Mouse (Mus musculus): ENCODE results near the gene Krt17.
"Not testable (repeated sequence)": the region's sequence is repeated elsewhere in the genome, so short reads cannot be mapped to it uniquely, and the experiment has no call there.

Gene Krt17

DNA sequence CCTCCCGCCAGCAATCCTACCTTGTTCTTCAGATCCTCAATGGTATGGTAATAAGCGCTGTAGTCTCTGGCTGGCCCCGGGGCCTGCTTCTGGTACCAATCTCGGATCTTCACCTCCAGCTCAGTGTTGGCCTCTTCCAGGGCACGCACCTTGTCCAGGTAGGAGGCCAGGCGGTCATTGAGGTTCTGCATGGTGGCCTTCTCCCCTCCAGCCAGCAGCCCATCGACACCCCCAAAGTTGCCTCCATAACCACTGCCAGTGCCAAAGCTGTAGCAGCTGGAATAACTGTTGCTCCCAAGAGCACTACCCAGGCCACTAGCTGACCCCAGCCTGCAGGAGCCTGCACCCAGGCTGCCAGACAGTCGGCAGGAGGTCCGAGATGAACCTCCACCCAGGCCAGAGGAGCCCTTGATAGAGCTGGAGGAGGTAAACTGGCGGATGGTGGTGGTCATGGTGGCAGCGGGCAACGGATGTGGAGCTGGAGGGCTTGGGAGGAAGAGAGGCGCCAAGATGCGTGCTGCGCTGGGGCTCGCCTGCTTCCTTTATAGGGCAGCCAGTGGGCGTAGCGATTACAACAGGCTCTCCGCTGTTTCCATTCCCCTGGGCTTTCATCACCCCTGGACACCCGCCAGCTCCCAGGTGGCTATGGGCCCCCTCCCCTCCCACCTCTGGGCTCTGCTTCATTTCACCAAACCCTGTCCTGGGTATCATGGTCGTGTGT lies at the start of gene Krt17:
TSS of gene Krt17 (minus strand) at position 516 of the 721 bp plus-strand sequence.
- no peak for DNase-seq (ENCODE audit: low spot score)

DNA sequence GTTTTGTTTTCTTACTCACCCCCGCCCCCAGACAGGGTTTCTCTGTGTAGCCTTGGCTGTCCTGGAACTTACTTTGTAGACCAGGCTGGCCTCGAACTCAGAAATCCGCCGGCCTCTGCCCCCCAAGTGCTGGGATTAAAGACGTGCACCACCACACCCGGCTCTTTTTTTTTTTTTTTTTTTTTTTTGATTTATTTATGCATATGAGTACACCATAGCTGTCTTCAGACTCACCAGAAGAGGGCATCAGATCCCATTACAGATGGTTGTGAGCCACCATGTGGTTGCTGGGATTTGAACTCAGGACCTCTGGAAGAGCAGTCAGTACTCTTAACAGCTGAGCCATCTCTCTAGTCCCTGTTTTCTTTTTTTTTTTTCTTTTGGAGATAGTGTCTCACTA lies 47.8 kb upstream of the Krt17 start:
- not testable (repeated sequence) for DNase-seq (ENCODE audit: low spot score)

DNA sequence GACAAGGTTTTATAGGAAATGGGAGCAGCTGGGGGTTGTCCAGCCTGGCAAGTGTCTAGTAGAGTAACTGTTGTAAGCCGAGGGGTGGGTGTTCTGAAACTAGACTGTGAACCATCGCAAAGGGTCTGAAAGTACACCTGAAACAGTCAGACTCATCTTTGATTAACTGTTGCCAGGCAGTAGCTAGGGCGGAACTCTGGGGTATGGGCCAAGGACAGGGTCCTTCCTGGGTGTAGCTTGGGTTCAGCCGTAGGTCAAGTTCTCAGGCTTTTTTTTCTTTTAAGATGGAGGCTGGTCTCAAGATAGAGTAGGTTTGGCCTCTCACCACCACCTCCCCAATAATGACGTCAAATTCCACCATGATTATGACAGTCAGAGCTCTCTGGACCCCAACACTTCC lies 47.1 kb upstream of the Krt17 start:
- DNase-seq (ENCODE audit: low spot score): no peak

DNA sequence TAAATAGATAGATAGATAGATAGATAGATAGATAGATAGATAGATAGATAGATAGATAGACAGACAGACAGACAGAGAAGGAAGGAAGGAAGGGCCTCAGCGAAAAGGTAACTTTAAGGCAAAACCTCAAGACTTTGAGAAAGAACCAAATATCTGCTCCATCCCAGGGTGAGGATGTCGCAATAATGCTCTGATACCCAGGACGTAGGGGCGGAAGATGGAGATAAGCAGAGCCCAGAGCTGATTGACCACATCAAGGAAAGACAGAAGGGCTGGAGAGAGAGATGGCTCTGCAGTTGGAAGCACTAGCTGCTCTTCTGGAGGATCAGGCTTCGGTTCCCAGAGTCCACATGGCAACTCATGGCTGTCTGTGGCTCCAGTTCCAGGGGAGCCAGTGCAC lies 40.5 kb upstream of the Krt17 start:
- no peak for DNase-seq (ENCODE audit: low spot score)

DNA sequence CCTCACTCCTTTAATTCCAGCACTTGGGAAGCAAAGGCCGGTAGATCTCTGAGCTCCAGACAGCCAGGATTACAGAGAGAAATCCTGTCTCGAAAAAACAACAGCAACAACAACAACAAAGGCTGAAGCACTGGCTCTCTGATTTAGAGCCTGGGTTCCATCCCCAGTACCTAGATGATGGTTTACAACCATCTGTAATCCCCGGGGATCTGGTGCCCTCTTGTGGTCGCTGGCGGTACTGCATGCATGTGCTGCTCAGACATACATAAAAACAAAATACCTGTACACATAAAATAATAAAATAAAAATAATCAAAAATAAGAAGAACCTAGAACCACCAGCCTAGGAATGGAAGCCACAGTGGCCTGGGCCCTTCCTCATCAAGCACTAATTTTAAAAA lies 39.5 kb upstream of the Krt17 start:
- DNase-seq (ENCODE audit: low spot score): no peak

DNA sequence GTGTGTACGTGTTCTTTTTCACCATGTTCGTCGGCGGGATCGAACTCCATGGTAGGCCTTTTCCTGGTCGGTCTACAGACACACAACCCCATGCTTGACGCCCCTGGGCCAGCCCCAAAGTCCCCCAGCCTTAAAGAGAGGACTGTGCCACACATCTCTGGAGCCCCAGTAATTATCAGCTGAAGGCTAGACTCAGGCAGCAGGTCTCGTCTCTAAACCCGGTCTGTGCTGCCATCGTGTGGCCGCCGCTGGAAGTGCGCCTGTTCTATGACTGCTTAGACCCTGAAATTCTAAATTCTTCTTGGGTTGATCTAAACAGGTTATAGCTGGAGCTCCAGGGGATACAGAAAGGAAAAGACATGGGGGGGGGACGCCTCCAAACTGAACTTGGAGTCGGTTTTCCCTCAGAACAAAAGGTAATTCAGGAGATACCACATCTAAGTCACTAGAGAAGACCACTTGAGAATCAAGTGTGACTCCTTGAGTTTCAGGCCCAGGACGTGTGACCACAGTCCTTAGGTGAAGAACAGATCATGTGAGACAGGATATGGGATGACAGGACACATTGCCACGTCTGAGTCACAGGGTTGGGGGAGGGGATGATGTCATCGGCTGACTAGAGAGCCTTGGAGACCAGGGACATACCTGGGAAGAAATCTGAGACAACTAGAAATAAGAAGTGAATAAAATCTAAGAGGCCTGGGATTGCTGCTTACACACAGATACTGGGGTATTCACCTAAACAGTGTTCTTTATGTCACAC lies 37.6 kb upstream of the Krt17 start:
- DNase-seq (ENCODE audit: low spot score): no peak

- DNase-seq (ENCODE audit: low spot score): no peak
These were observed 37.0 kb upstream of the Krt17 start for GRCm38 (mm10) chr11:100297801-100298200.

GRCm38 (mm10) chr11:100295308-100295707 lies 34.5 kb upstream of the Krt17 start:
- peak; percentile 41 for DNase-seq (ENCODE audit: low spot score)

- DNase-seq (ENCODE audit: low spot score): no peak
These were observed 32.1 kb upstream of the Krt17 start for GRCm38 (mm10) chr11:100292884-100293283.

GRCm38 (mm10) chr11:100290235-100290634 lies 29.4 kb upstream of the Krt17 start:
- no peak for DNase-seq (ENCODE audit: low spot score)

DNA sequence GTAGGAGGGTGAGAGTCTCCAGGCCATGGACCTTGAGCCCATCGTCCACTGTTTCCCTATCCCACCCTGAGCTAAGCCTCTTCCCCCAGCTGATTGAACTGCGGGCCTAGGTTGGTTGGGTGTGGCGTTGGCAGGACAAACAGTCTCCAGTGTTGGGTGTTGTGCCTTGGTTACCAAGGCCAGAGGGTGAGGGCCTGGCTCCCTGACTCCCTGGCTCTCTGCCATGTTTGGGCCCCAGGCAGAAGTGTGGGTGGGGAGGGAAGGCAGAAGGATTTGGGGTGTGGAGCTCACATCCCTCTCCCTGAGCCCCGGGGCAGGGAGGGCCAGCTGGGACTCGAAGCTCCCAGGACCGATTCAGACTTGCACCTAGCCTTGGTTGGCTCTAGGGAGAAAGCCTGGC lies 28.1 kb upstream of the Krt17 start:
- peak; percentile 73 for DNase-seq (ENCODE audit: low spot score)

GRCm38 (mm10) chr11:100287024-100287423 lies 26.2 kb upstream of the Krt17 start:
- DNase-seq (ENCODE audit: low spot score): peak; percentile 62

DNA sequence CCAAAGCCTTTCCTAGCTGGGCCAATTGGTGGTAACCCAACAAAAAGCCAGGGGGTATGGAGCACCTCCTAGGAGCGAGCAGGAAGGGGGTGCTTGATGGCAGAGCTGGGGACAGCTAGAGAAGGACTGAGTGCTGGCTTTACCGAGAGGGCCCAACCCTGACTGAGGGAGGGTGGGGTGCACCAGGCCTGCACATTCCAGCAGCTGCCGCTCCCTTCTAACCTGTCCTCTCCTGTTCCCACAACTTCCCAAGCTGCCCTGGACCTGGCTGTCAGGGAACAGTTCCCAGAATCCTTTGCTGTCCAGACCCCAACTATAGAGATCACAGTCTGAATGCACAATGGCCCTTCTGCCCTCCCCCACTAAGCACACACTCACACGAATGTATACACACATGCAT lies 24.2 kb upstream of the Krt17 start:
- no peak for DNase-seq (ENCODE audit: low spot score)

- DNase-seq (ENCODE audit: low spot score): peak; percentile 36
These were observed 21.7 kb upstream of the Krt17 start for GRCm38 (mm10) chr11:100282549-100282948.

DNA sequence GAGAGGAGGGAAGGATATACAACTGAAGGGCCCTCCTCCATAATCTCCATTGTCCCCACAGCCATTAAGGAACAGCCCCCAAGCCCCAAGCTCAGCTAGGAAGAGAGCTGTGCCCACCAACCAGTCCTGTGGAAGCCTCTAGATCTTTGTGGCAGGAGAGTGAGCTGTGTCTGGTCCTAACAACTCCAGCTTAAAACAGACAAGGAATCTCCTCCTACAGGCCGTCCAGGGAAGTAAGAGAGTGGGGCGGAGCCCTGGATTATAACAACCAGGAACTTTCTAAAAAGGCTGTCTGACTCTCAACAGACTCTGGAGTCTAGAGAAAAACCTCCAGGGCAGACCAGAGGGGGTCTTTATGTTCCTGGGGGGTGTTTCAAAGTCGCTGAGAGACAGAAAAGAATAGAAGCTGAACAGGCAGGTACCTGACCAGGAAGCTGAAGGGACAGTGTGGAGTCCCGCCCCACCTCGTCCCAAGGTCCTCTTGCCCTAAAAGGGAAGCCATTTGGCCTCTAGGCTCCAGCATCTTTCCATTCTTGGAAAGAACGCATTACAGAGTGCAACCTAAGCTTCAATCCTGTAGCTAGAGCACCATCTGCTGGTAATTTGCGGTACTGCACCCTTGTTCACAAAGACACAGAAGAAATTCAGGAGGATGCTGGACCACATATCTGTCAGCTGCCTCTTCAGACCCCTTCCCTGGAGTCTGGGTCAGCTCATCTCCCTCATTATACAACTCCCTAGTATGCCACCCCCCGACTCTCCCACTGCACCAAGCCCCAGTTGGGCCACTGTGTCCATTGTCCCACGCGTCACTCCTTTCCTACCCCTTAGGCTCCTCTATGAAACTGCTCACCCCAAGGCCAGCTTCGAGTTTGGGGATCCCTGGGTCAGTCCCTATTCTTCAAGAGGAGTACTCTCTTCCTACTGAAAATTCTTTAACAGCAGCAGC lies 21.0 kb upstream of the Krt17 start:
- no peak for DNase-seq (ENCODE audit: low spot score)

DNA sequence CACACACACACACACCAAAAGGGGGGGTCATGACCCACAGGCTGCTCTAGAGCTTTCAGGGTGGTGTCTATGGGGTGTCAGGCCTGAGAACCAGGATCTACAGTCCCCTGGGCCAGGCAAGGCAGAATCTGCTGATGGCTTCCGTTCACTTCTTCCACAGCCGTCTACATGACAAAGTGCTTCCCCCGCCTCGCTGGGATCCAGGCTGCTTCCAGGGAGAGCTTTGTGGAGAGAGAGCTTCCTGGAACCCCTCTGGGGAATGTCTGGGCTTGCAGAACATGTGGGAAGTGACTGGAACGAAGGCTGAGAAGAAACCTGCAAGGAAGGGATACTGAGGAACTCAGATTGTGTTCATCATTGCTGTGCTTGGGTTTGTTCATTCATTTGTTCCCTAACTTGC lies 17.9 kb upstream of the Krt17 start:
- no peak for DNase-seq (ENCODE audit: low spot score)

- DNase-seq (ENCODE audit: low spot score): no peak
These were observed 17.1 kb upstream of the Krt17 start for GRCm38 (mm10) chr11:100277726-100278480.

DNA sequence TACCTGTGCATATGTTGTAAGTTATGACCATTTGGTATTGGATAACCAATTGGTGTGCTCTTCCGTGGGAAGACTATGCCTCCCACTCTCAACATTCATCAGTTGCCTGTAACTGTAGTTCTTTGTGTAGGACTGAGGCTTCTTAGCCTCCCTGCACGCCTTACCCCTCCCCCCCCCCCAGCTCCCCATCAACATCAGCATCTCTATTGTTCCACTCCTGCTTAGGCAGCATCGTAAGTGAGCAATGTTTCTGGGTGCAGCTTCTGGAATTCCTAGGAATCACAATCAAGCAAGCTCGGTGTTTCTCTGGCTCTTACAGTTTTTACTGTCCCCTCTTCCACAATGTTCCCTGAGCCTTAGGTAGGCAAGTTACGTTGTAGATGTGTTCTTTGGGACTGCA lies 14.6 kb upstream of the Krt17 start:
- no peak for DNase-seq (ENCODE audit: low spot score)

DNA sequence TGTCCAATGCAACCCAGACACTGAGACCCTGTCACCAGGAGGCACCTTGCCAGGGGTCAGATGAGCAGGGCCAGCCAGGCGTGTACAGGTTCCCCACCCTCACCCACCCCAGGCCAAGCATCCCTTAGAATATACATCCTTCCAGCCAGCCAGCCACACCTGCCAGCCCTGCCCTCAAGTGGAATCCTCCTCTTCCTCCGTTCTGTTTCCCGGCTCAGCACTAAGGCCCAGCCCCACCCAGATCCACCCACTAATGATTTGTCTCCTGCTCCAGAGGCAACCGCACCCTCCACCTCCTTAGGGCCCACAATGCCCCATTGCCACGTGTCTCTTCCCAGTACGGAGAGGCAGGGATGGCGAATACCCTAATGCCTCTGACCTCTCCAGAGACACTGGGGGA lies 13.9 kb upstream of the Krt17 start:
- no peak for DNase-seq (ENCODE audit: low spot score)

DNA sequence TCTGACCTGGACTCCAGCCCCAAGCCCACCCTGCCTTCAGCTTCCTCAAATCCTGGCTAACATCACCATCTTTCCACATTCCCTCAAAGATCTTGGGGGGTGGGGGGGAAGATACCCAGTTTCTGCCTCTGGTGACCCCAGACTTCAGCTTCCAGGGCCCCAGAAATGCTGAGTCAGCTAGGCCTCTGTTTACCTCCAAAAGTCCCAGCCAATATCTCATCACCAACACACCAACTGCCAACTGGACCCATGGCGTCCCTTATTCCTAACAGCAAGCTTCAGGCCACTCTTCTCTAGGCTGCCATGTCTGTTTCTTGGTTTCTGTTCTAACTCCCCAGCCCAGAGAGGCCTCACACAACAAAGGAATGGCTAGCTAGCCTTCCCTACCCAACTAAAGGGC lies 11.0 kb upstream of the Krt17 start:
- DNase-seq (ENCODE audit: low spot score): no peak

GRCm38 (mm10) chr11:100269821-100270332 lies 9.0 kb upstream of the Krt17 start, which contains the start of gene Krt42:
Gene Krt42 (minus strand): TSS chr11:100269871.
- DNase-seq (ENCODE audit: low spot score): no peak

Measured in ovary, adult 18-20 months (tissue).